Mouse (Mus musculus) macrophage (primary cell): ENCODE measurements around the gene Chst11. TPM values are rescaled to one million over a fixed set of nuclear protein-coding genes. Genes with fewer than 3 reads are reported as not detected.
"Not testable (repeated sequence)": the region's sequence is repeated elsewhere in the genome, so short reads cannot be mapped to it uniquely, and the experiment has no call there.

Experiments used
- H3K27ac ChIP-seq: fragments of 350-480 bp; formaldehyde crosslinking; 2 replicates; pipeline ENCODE4 v1.9.0; 2021
- H3K36me3 ChIP-seq: fragments of 350-480 bp; formaldehyde crosslinking; 2 replicates; pipeline ENCODE4 v1.9.0; 2021; ENCODE audit errors: inconsistent target
- H3K4me3 ChIP-seq: fragments of 350-480 bp; formaldehyde crosslinking; 2 replicates; pipeline ENCODE4 v1.9.0; 2021; ENCODE audit errors: inconsistent target
- H3K79me2 ChIP-seq: fragments of 350-480 bp; formaldehyde crosslinking; 2 replicates; pipeline ENCODE4 v1.9.0; 2021; ENCODE audit errors: inconsistent target
- WGBS: methylation state at CpG from one replicate; pipeline ENCODE4 v1.1.7; 2026; ENCODE audit warnings: inconsistent platforms; ENCODE audit not compliant: missing documents; 5-methylcytosine and 5-hydroxymethylcytosine counted together
- polyA plus RNA-seq: library from polyadenylated mRNA; stranded (reverse); fragments of 250-400 nt; gene quantifications from 3 replicates; pipeline ENCODE4 v1.2.4, GENCODE M21; 2018; ENCODE audit warnings: inconsistent platforms

Chst11 gene
- polyA plus RNA-seq, 1 experiment from 2014 or later, result 10.6 TPM

DNA sequence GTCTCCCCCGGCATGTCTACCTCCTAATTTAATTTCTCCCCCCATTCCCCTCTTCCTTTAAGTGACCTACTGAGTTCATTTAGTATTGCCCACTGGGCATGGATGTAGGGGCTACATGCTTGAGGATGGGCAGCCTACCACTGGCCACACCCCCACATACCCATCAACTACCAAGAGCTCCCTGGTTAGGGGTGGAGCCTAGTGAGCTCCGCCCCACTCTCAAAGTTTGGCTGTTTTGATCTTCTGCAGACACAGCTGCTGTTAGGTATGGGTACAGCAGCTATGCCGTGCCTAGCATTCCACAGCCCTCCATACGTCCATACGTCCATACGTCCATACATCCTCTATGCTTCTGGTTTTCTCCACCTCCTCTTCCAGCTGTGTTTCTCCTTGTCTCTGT, 123.6 kb downstream of the Chst11 start:
- no peaks in the 10 kb centered on the region for H3K79me2 ChIP-seq
- no peak overlapping the region for H3K4me3 ChIP-seq
- WGBS, result 100% methylated on average over 6 of the region's 6 CpGs
- no peak overlapping the region; the same call in 1 of the 2 replicates for H3K27ac ChIP-seq
- no peaks in the 10 kb centered on the region for H3K36me3 ChIP-seq

DNA sequence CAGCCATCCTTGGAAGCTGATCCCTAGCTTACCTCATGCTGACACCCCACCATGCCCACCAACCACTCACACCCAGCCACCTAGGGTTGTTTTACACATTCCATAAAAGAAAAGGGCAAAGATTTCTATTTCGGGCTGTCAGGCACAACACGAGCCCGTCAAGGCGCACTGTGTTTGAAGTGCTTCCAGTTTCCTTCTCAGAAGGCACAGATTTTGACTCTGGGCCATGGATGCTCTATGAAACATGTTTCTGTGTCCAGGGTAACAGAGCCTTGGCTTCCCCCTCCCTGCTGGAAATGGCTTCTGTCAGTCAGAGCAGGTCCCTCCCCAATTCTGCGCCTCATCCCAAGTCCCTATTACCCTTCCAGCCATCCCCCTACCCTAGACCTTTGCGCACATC, 125.7 kb downstream of the Chst11 start:
- Histone ChIP-seq H3K36me3 (no peaks in the 10 kb centered on the region), H3K79me2 (no peaks in the 10 kb centered on the region), H3K4me3 (no peak overlapping the region), H3K27ac (no peak overlapping the region)
- WGBS, result 98% methylated on average over 6 of the region's 6 CpGs

DNA sequence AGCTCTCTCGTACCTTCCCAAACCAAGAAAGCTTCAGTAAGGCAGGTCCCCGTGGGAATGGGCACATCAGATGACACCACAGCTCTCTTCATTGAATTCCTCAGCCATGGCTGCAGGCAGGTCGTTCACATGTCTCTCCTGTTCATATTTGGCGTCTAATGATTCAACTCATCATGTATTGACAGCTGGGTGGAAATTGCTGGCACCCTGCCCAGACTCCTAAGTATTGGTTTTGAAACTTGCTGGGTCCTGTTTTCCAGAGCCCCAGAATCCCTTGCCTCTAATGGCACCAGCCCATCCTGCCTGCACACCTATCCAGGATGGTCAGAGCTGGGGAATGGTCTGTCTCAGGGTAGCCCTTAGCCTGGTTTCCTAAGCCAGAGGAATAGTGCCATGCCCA, 127.0 kb downstream of the Chst11 start:
- WGBS, result 88% methylated on average over 4 of the region's 4 CpGs
- Histone ChIP-seq H3K36me3 (no peaks in the 10 kb centered on the region), H3K4me3 (no peak overlapping the region), H3K27ac (no peak overlapping the region), H3K79me2 (no peaks in the 10 kb centered on the region)

DNA sequence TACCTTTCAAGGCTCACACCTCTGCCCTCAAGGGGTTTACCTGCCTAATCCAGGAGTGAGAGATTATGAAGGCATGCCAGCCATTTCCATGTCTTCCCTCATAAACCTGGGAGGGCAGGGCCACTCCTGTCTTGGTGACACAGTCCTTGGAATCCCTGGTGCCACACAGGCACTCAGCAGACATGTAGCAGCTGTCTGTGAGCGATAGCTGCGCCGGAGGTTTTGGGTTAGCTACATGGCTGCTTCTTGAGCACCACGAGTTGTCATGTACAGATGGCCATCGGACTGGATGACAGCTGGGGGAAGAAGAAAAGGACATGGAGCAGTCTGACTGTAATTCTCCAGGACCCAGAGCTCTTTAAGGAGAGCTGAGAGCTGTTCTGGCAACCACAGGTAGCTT, 129.3 kb downstream of the Chst11 start:
- H3K79me2 ChIP-seq, result no peaks in the 10 kb centered on the region
- H3K27ac ChIP-seq, result no peak overlapping the region
- H3K4me3 ChIP-seq, result no peak overlapping the region
- 95% methylated on average over 5 of the region's 5 CpGs for WGBS
- no peaks in the 10 kb centered on the region for H3K36me3 ChIP-seq

DNA sequence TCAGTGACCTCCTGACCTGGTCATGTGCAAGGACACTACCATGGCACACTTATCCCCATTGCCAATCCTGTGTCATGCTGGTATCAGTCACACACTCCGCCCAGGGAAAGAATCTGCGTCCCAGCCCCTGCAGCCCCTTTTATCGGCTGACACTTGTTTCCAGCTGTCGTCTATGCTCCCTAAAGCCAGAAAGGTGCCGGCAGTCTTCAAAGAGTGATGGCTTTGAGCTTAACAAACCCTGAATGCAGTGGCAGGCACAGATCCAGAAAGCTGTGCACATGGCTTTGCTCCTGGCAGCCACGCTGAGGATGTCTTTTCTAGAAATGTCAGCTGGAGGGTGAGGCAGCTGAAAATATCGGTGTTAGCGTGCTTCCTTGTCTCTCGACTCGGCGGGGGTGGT, 131.6 kb downstream of the Chst11 start:
- Histone ChIP-seq H3K36me3 (no peaks in the 10 kb centered on the region), H3K79me2 (no peaks in the 10 kb centered on the region), H3K27ac (no peak overlapping the region), H3K4me3 (no peak overlapping the region)
- 93% methylated on average over 11 of the region's 11 CpGs for WGBS

DNA sequence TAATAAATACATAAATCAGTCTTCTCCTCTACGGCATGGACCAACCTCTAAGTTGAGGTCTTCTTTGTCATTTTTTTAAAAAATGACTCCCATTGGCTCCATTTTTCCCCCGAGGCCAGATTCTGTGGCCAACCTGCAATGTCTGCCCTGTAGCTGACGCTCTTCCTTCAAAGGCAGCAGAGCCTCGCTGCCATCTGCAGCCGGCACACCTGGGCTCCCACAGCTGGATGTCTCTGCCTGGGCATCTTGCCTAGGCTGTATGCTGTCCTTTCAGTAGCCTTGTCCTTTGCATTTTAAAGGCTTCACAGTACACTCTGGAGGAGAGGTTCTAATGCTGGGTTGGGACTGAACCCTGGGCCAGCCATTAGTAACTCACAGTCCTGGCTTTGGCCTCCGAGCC, 132.6 kb downstream of the Chst11 start:
- H3K4me3 ChIP-seq, result no peak overlapping the region
- H3K36me3 ChIP-seq, result no peaks in the 10 kb centered on the region
- no peak overlapping the region for H3K27ac ChIP-seq
- 92% methylated on average over 6 of the region's 6 CpGs for WGBS
- no peaks in the 10 kb centered on the region for H3K79me2 ChIP-seq

DNA sequence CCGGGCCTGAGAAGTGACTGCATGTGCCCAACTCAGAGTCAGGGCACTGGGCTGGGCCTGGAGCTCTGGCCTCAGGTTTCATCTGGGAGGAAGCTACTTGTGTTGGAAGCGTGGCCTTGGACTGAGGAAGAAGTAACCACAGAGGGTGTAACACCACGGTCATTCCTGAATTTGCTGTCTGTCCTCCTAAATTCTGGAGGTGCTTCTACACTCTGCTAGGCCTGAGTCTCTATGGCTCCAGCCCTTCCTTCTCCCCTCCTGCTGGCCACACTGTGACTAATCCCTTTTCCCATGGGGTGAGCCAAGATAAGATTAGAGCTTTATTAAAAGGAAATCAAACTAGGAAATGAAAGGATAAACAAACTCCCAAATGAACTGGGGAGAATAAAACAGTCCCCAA, 133.3 kb downstream of the Chst11 start:
- Histone ChIP-seq H3K4me3 (no peak overlapping the region), H3K27ac (no peak overlapping the region), H3K36me3 (no peaks in the 10 kb centered on the region), H3K79me2 (no peaks in the 10 kb centered on the region)
- WGBS, result 51% methylated on average over 3 of the region's 3 CpGs

DNA sequence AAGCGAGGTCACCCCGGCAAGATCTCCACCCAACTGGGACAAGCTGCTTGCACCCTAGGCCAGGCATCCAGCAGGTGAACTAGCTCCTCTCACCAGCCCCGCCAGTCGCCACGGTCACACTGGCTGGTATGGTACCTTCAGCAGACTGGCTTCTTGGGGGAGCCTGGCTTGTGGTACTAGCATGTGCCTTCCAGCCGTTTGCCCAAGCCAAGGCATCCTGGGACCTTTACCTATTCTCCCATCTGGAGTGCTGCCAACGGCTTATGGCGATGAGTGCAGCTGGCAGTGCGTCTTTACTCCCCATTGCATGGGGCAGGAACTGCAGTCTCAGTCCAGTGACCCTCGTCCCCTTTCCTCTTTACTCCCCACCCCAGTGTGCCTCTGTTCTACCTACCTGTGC, 133.7 kb downstream of the Chst11 start:
- no peak overlapping the region for H3K27ac ChIP-seq
- no peaks in the 10 kb centered on the region for H3K79me2 ChIP-seq
- H3K36me3 ChIP-seq, result no peaks in the 10 kb centered on the region
- 96% methylated on average over 10 of the region's 10 CpGs for WGBS
- no peak overlapping the region for H3K4me3 ChIP-seq

DNA sequence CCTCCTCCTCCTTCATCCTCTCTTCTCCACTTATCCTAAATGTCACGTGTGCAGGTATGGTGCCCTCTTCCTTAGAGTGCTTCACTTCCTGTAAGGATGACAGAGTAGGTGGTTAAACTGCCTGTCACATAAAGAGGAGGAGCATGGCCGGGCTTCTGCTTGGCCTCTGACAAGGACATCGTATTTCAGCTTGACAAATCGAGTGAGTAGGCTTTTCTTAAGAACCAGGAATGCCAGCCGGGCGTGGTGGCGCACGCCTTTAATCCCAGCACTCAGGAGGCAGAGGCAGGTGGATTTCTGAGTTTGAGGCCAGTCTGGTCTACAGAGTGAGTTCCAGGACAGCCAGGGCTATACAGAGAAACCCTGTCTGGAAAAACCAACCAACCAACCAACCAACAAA, 134.2 kb downstream of the Chst11 start:
- H3K36me3 ChIP-seq, H3K4me3 ChIP-seq, H3K27ac ChIP-seq, H3K79me2 ChIP-seq: not testable (repeated sequence)
- WGBS, result 92% methylated on average over 8 of the region's 8 CpGs

DNA sequence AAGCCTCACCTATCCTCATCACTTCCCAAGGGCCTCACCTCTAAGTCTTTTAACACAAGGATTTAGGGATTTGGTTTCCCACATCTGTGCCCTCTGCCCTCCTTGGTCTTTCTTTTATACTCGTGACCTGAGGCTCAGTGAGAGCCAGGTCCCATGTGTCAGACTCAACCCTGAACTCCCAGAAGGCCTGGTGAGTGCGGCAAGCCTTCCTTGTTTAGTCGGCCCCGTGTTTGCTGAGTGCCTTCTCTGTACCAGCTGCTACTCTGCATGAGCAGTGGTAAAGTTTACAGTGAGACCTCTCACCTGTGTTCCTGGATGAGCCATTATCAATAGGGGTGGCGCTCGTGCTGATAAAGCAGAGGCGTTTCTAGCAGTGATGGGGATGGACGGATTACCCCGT, 134.6 kb downstream of the Chst11 start:
- WGBS, result 95% methylated on average over 9 of the region's 9 CpGs
- no peaks in the 10 kb centered on the region for H3K36me3 ChIP-seq
- H3K27ac ChIP-seq, result no peak overlapping the region
- no peak overlapping the region for H3K4me3 ChIP-seq
- no peaks in the 10 kb centered on the region for H3K79me2 ChIP-seq

DNA sequence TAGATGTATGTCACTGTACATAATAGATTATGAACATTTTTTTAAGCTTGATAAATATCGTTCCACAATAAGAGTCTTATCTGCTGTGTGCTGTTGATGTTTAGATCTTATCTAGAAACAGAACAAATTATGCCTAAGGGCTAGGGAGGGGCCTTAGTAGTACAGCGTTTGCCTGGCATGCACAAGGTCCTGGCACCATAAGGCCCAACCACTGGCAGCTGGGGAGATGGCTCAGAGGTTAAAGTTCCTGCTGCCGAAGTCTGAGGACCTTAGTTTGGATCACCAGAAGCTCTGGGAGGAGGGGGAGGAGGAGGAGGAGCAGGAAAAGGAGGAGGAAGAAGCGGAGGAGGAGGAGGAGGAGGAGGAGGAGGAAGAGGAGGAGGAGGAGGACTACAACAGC, 135.6 kb downstream of the Chst11 start:
- Histone ChIP-seq H3K79me2 (no peaks in the 10 kb centered on the region), H3K27ac (no peak overlapping the region), H3K4me3 (no peak overlapping the region), H3K36me3 (no peaks in the 10 kb centered on the region)
- WGBS, result 81% methylated on average over 2 of the region's 4 CpGs

DNA sequence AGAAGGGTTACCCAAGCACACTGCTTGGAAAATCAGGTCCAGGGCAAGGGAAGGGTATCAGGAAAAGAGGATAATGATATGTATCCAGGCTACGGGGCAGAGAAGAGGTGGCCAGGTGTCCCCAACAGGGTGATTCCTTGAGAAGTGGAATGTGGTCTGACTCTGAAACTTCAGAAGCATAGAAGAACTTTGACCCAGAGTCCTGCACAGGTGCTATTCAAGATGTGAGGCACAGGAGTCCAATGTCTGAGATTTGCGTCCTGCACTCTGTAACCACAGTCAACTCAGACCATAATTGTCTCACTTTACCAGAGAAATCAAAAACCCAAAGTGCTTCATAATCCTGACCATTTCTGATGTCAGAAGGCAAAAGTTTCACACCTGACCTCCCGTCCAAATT, 139.3 kb downstream of the Chst11 start:
- H3K4me3 ChIP-seq, result no peak overlapping the region
- H3K79me2 ChIP-seq, result no peaks in the 10 kb centered on the region
- no peak overlapping the region for H3K27ac ChIP-seq
- 97% methylated on average over 3 of the region's 3 CpGs for WGBS
- no peaks in the 10 kb centered on the region for H3K36me3 ChIP-seq

DNA sequence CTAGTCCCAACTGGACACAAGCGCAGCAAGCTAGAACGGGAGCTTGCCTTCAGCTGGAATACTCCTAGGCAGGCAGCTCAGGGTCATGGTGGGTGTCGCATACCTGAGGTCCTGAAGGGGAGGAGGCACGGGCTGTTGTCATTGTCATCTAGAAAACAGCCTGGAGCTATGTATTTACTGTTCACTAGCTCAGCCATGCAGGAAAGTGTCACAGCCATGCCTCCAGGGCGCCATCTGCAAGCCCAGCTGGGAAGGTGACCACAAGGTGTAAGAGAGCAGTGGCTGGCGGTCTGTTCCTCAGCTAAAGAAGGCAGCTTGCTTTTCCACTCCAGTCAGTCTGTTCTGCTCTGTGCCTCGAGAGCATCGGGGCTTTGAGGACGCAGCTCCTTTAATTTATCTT, 141.1 kb downstream of the Chst11 start:
- Histone ChIP-seq H3K36me3 (no peaks in the 10 kb centered on the region), H3K4me3 (no peak overlapping the region), H3K27ac (no peak overlapping the region), H3K79me2 (no peaks in the 10 kb centered on the region)
- WGBS, result 86% methylated on average over 9 of the region's 9 CpGs

DNA sequence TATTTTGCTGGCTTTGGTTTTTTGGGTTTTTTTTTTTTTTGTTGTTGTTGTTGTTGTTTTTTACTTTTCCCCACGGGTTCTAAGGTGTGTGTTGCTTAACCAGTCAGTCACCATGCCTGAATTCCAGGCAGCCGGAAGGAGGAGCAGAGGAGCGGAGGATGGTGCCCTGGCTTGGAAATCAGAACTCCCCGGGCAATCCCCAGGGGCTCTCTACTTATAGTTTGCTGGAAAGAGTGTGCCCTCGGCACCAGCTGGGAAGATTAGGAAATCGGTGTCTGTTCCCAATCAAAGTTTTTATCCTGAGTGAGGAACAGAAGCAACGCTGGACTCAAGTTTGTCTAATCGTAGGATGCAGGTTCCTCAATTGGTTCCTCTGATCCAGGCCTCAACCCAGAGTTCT, 143.1 kb downstream of the Chst11 start:
- WGBS, result 90% methylated on average over 8 of the region's 8 CpGs
- Histone ChIP-seq H3K36me3 (no peaks in the 10 kb centered on the region), H3K79me2 (no peaks in the 10 kb centered on the region), H3K27ac (no peak overlapping the region), H3K4me3 (no peak overlapping the region)

DNA sequence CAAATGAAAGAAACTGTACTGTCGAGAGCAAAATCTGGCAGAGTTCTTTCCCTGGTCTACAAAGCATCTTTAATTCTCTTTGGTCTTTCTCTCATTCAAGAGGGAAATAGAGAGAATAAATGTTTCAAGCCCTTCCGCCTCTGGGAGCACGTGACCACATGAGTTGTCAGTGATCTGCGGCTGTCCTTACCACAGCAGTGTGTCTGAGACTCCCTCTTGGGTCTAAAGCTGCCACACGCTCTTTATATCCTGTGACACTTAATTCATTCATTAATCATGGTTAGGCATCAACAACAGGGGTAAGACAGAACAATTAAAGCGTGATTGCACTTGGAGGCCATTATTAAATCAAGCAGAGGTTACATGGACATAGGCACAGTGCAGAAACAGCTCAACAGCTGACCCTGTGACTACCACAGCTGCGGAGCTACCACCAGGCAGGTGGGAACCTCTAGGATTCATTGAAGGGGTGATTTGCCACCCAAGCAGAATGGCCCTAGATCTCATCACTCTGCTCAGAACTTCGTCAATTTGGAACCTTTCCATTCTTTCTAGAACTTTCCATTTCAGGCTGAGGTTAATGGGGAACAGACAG, 144.4 kb downstream of the Chst11 start:
- Histone ChIP-seq H3K27ac (no peak overlapping the region), H3K4me3 (no peak overlapping the region), H3K36me3 (no peaks in the 10 kb centered on the region), H3K79me2 (no peaks in the 10 kb centered on the region)
- 79% methylated on average over 8 of the region's 8 CpGs for WGBS

DNA sequence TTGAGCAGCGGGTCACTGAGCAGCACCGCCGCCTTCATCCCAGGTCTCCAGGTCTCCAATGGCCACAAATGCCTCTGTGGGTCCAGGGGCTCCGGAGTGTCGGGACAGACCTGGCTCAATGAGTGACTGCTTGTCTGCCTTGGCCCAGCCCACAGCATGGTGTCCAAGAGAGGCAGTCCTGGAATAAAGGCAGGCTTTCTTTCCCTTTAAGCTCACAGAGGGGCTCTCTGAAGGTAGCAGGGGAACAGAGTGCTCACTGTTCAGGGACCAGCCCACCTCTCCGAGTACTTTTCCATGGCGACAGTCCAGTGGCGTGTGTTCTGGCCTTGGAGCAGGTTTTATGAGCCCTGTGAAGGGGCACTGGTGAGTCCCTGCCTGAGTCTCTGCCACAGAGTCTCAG, 145.3 kb downstream of the Chst11 start:
- H3K79me2 ChIP-seq, result no peaks in the 10 kb centered on the region
- WGBS, result 94% methylated on average over 8 of the region's 8 CpGs
- H3K4me3 ChIP-seq, result no peak overlapping the region
- no peaks in the 10 kb centered on the region for H3K36me3 ChIP-seq
- H3K27ac ChIP-seq, result no peak overlapping the region
